Mouse (Mus musculus): Measurements from ENCODE around the gene 4931428L18Rik.
"Not testable (repeated sequence)": the region's sequence is repeated elsewhere in the genome, so short reads cannot be mapped to it uniquely, and the experiment has no call there.

The 4931428L18Rik gene

DNA sequence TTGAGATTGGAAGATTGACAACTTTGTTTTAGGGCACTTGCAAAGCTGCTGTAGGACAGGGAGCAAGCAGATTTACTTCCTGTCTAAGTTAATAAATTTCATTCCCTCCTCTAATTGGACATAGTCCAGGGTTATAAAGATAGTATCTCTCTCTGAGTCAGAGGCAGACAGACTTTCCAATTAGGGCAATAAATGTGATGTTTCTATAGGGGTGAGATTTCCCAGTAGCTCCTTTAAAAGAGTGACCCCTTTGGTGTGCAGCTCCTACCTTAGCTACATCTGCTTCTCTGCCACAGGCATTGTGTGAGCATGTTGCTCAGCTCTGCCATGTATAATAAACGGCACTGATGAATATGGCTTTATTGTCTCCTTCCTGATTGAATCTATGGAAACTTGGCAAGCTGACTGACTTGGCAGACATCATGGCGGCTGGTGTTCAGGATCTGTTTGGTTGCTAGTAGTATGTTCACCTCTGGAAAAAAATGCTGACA is 163.6 kb downstream of the 4931428L18Rik start:
- DNase-seq (ENCODE audit: low spot score): no peak

DNA sequence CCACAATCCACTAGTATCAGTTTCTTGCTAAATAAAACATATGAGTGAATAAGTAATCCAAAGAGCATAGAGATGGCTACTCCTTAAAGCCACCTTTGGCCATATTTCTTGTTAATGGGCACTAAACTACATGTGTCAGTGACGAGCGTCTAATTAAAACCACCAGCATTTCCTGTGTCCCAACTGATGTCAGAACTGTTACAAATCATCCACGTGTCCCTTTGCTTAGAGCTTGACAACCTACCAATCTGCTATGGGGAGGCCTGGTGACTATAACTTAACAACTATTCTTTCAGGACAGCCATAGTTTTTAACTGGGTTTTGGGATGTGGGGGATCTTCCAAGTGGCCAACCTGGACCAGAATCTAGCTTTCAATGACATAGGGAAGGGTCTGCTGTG is 164.3 kb downstream of the 4931428L18Rik start:
- DNase-seq (ENCODE audit: low spot score): no peak

DNA sequence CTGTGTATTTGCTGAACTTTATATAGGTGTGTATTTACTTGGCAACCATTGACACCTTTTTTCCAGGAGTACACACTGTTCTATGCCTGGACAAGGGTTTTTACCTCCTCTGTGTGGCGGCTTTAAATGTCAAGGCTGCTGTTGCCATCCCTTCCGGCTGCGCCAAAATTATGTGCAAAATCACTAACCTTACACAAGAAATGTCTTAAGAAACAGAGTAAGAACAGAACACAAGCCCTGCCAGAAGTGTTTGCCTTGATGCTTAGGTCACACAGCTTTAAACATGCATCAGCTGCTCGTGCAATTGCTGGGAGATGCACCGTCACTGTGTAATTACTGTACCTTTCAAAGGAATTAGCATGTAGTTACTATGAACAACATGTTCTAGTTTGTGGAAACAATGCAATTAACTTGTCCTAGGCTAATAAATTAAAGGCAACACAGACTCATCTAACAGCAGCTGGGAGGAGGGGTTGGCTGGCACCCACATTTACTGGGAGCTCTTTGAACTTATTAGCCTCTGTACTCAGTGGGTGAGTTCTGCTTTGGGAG is 171.0 kb downstream of the 4931428L18Rik start:
- DNase-seq (ENCODE audit: low spot score): no peak

DNA sequence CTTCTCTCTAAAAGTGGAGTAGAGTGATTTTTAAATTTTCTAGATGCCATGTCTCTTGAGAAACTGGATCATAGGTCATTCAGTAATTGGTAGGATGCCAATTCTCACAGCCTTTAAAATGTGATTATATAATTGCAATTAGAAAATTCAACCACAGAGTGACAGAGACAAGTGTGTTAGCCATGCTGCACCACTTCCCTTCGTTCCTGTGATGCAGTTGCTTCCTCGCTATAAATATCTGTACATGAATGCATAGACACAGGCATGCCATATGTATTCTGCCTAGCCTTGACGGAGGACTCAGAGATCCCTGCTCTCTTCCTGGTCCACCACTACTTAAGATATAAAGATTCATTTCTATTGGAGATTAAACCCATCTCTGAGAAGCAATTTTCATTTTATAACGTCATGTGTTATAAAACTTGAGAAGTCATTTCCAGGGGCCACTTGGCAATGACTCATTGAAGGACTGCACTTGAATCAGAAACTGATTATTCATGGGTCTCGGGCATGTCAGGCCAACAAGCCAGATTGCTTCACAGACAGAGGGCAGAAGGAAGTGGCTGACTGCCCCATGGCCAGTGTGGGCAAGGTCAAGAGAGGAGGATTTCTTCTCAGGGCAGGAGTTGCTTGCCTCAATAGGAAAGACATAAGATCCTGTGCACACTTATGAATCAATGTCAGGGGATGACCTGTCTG is 172.4 kb downstream of the 4931428L18Rik start:
- DNase-seq (ENCODE audit: low spot score): no peak

DNA sequence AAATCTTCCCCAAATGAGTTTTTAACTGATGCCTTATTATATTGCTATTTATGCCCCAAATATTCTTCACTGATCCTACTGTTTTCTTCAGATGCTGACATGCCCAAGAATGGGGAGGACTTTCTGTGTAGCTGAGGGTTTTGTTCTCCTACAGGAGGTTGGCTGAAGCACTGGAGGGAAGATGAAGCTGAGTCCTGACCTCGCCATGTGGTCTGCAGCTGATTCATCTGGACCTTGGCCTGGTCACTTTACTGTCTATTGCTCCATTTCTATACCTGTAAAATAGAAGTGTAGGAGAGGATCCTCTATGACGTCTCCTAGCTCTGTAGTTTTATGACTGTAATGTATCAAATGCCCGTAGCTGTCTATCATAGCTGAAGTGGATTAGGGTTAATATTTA is 179.3 kb downstream of the 4931428L18Rik start:
- no peak for DNase-seq (ENCODE audit: low spot score)

DNA sequence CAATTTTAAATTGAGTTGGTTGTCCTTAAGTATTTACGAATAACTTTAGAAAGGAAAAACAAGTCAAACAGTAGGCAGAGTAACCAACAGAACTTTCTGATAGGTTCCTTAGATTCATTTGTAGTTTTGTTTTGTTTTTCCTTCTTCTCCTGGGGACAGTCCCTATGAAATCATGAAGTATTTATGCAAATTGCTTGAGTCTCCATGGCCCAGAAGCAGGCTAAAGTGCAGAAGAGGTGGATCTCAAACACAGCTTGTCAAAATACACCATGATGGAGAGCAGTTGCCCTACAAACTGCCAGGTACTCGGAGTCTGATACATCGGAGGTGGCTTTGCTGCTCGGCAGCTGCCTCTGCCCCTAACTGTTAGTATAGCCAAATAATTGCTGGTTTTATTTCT is 179.7 kb downstream of the 4931428L18Rik start:
- DNase-seq (ENCODE audit: low spot score): no peak

DNA sequence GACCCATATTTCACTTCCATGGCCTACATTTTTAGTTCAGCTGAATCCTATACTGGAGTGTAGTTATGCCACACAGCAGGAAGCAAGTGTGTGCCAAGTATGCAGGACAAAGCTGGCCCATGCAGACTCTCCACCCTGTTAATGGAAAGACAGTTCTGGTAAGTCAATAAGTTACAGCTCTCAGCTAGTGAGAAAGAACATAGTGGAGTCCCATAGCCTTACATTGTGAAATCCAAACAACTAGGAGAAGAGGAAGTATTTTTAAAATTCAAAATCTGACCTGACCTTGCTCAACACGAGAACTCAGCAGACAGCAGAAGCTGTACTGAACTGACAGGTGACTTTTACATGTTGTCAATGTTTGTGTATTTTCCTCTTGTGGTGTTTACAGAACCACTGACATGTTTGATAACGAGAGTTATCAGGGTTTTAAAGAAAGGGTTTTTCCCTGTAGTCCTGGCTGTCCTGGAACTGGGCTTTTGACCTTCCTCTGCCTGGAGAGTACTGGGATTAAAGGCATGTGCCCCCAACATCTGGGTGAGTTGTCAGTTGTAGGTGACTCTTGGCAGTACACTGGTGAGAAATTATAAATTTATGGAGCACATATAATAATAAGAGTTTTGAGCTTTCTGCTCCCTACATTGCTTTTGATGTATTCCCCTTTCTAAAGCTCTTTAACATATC is 188.5 kb downstream of the 4931428L18Rik start:
- no peak for DNase-seq (ENCODE audit: low spot score)

DNA sequence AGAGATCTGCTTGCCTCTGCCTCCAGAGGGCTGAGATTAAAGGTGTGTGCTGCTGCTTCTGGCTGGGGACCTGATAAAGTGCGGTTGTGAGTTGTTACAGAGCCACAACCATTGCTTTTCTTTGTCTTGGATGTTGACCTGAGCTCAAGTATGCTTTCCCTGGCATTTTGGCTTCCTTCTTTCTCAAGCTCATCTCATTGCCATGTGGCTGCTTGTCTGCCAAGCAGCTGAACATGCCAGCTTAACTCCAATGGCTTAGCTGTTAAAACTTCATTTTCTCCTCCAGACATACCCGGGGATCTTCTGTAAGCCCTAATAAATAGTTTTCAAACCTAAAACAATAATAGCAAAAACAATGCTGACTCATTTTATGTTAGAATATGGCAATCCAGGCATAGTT is 190.1 kb downstream of the 4931428L18Rik start:
- DNase-seq (ENCODE audit: low spot score): no peak

DNA sequence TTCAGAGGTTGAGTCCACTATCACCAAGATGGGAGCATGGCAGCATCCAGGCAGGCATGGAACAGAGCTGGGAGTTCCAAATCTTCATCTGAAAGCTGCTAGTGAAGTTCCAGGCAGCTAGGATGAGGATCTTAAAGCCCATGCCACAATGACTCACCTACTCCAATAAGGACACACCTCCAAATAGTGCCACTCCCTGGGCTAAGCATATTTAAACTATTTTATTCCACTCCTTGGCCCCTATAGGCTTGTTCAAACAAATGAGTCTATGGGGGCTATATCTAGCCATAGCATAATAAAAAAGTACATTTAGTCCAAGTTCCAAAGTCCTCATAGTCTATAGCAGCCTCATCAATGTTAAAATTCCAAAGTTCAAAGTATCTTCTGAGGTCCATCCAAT is 199.3 kb downstream of the 4931428L18Rik start:
- no peak for DNase-seq (ENCODE audit: low spot score)

DNA sequence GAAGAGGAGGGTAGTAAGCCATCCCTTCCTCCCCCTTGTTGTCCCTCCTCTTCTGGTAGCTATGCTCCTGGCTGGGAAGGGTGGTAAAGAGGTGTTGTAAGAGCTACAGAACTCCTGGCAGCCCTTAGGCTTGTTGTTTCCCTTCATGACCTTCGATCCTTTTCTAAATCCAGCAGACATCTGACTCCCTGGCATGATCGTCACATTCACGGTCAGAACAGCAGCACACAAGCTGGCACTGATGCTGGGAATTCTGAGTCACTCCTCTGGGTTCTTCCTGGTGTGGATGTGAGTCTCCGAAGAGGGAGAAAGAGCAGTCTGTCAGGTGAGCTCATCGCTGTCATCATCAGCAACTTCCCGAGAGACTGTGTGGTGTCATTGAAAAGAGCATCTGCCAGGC is 203.2 kb downstream of the 4931428L18Rik start:
- DNase-seq (ENCODE audit: low spot score): no peak

DNA sequence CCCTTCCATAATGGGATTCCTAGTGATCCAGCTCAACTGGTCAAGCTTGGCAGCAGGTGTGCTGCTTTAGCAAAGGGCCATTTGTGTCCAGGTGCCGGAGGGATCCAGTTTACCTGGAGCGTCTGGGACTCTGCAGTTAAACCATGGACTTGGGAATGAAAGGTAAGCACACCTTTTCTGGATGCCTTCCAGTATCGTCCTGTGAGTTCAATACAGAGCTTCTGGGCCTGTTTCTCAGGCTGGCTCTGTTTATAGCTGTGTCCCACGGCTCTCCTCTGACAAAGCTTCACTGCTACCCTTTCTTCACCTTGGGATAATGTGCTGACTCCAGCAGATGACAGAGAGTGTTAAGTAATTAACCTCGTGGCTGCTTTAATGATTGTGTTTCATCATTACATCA is 205.1 kb downstream of the 4931428L18Rik start:
- DNase-seq (ENCODE audit: low spot score): no peak

DNA sequence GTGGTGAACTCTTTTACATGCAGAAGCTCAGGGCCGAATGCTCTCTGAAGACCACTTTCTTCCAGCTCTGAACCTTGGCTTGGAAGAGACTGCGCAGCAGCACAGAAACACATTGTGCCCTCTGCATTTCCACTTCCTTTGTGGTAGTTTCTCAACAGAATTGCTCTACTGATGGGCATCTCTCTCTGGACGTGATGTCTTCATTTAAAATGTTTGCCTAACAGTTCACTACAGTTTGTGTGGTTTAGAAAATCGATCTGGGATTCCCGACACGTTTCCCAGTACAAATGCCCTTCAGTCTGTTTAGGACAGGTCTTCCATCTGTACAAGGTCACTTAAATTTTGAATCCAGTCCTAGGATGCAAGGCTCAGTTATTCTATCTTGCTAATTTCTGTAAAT is 206.4 kb downstream of the 4931428L18Rik start:
- DNase-seq (ENCODE audit: low spot score): no peak

DNA sequence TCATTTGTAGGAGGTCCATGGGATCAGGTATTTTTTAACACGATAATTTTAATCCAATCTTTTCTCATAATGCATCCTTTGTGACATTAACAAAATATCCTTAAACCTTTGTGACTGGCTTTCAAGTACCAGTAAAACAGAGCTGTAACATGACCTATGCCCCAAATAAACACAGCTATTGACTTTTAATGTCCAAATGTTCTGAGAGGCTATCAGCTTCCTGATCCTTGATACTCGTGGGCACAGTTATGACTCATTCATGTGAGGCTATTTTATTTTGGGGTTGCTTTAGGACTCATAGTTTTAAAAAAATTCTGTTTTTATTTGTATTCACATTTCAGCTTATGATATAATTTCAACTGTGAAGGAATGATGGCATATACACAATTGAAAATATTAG is 207.2 kb downstream of the 4931428L18Rik start:
- no peak for DNase-seq (ENCODE audit: low spot score)

DNA sequence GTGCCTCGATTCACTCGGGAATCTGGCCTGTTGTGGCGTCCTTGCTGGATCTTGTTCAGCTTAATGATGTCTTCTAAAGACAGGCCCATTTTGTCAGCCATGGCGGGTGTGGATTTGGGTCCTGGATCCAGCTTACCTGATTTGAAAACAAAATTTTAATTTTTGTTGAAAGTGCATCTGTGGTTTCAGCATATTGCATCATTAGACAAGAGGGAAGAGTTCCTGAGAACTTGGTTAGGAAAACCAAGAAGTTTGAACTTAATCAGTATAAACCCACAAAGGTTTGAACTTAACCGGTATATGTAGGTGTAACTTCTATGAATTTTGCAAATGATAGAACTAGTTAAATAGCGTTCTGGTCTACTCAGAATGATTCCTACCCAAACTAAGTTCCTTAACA is 244.6 kb downstream of the 4931428L18Rik start, which contains the start of gene AC153137.1:
TSS of gene AC153137.1 (minus strand) at position 101 of the 400 bp plus-strand sequence.
- DNase-seq (ENCODE audit: low spot score): not testable (repeated sequence)

DNA sequence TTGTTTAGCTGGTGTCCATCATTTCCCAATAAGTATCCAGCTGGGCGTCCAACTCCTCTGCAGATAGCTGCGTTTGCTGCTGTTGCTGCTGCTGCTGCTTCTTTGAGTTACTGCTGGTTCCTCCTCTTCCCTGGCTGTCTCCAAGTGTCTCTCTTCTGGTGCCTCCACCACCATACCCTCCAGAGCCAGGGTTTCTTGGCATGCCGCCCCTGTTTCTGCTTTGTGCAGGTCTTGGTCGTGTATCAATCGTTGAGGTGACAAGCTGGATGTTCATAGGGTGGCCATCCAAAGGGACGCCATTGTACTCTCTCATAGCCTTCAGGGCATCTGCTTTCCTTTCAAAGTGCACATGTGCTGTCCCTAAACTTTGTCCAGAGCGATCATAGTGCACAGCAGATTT is 245.2 kb downstream of the 4931428L18Rik start:
- DNase-seq (ENCODE audit: low spot score): not testable (repeated sequence)

DNA sequence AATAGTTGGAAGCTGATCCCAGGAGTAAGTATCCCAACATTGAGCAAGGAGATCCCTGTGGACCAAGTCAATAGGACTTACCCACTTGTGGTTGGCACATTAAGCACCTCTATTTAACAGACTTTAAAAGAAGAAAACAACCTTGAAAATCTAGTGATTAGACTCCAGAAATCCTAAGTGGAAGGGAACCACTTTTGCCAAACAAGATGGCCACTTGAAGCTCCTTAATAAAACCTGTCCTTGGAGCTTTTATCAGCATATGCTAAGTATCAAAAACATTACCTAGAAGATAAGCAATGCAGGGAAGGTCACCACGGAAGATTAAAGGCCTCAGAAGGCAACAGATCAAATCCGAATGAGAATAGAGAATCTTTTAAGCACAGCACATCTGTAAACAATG is 270.7 kb downstream of the 4931428L18Rik start:
- DNase-seq (ENCODE audit: low spot score): no peak

DNA sequence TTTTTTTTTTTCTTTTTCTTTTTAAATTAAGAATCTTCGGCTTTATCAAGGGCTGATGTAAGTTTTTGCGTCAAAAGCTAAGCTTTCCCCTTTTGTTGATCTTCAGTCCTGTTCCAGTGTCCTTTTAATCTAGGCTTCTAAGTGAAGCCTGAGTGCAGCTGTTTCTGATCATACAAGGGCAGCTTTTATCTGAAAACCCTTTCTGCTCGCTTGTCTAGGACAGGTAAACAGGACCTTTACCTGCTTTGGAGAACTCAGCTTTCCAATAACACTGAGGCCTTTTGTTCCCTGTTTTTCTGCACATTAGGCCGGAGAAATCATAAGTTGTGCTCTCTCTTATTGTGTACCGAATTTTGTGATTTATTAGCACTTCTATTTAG is 272.0 kb downstream of the 4931428L18Rik start:
- no peak for DNase-seq (ENCODE audit: low spot score)

DNA sequence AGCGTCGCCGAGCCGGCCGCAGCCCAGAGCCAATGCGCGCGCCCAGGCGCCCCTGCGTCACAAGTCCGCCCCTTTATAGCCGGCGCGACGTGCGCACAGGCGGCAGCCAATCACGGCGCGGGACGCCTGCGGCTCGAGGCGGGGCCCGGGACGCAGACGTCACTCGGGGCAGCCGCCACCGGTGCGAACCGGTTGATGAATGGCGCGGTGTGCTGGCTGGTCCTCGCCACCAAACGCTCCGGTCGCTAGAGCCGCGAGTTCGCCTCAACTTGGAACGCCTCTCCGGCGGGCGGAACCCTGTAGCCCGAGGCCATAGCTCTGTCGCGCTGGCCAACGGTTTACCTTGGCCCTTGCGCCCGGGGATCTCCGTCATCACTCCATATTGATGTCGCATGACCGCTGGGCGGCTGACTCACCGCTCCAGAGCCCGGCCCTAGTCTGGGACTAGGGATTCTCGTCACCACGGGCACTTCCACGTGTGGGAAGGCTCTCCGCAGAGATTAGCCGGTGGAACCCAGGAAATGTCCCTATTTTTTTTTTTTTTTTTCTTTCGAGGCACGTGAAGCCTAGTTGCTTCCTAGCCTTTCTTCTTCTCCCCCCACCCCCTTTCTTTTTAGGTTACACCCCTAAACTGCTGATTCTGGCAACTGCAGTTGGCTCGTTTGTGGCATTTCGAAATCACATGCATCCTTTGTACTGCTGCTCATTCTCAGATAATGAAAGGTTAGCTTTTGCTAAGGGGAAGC is 272.6 kb downstream of the 4931428L18Rik start:
- DNase-seq (ENCODE audit: low spot score): peak; percentile 94

DNA sequence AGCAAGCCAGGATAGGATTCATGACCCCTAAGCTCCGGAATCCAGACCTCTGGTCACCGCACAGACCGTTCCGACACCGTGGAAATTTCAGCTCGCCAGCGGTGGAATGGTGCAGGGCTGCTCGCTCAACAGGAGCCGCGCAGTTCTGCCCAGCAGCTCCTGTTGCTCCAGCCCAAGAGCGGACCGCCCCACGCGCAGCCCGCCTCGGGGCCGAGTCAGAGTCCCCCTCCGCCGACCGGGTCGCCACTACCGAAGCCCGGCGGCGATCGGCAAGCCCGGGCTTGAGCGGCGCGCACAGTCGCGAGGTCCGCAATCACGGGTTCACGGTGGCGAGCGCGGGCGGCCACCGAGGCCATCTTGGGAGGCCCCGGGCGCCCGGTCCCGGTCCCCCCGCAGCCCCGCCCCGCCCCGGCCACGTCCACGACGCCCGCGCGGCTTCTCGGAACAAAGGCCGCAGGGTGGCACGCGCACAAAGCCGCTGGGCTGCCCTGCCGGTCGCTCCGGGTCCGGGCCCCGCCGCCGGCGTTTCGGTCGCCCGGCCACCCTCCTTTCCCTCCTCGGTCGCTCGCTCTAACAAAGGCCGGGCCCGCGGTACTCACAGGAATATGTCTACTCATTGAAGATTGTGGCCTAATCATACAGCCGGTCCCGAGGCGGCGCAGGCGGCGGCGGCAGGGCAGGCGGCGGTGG is 273.4 kb downstream of the 4931428L18Rik start:
- peak; percentile 56 for DNase-seq (ENCODE audit: low spot score)

DNA sequence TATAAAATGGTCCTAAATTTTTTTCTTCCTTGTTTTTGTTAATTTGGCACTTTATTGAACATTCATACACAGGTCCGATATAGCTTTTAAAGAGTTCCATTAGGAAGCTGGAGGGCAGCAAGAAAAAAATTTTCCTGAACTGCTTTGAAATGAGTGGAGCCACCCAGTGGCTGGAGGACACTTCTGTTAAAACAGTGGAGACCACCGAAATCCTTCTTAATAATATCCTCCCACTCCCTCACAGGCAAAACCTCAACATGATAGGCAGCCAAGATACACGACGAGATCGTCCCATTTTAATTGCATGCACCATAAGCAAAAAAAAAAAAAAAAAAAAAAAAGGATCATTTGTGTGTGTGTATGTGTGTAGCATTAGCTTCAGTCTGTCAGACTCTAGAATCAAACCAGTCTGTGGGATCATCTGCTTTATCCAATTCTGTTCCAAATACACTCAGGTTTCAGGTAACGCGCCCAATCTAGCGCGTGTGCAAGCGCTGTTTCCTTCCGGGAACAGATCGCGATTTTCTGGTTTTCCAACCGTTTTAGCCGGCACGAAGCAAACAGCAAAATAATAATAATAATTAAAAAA is 274.0 kb downstream of the 4931428L18Rik start:
- no peak for DNase-seq (ENCODE audit: low spot score)
